Mouse (Mus musculus) adrenal gland, postnatal 14 days (tissue): ENCODE results near the gene Agxt. TPM values are rescaled to one million over a fixed set of nuclear protein-coding genes. Genes with fewer than 3 reads are reported as not detected.

Experiments used
- DNase-seq: peaks from one replicate; pipeline ENCODE4 v3.0.0; 2021; ENCODE audit warnings: mixed read lengths
- long read RNA-seq, 2 experiments: library from polyadenylated mRNA; stranded (forward); transcript quantifications; one replicate each; pipeline ENCODE4 v2.0.0; 2021
- total RNA-seq: library from RNA; stranded (reverse); gene quantifications from 2 replicates; pipeline ENCODE4 v1.2.3, GENCODE M21; 2021

The Agxt gene
- total RNA-seq, result 2.3 and 40.2 TPM in 2 replicates
- long read RNA-seq, experiment 1, partial matches to known transcripts, result 0 of 2 reads
- long read RNA-seq, experiment 1, other reads (novel, unspliced or antisense), result 0 of 2 reads
- long read RNA-seq, experiment 2, transcript Agxt-201 (11 exons, 1,553 nt), result major isoform, 62 of 70 reads
- long read RNA-seq, experiment 2, partial matches to known transcripts, result 7 of 70 reads
- long read RNA-seq, experiment 2, other reads (novel, unspliced or antisense), result 1 of 70 reads

- no peak for DNase-seq
Measured at GRCm38 (mm10) chr1:93135036-93135526, at the start of gene Agxt. Agxt (plus strand) TSS chr1:93135240.

- DNase-seq, result no peak
Measured at GRCm38 (mm10) chr1:93092582-93092981, 42.5 kb upstream of the Agxt start.

GRCm38 (mm10) chr1:93098956-93099355 lies 36.1 kb upstream of the Agxt start:
- peak; percentile 57 for DNase-seq

GRCm38 (mm10) chr1:93100243-93100575 lies 34.8 kb upstream of the Agxt start:
- peak; percentile 41 for DNase-seq

GRCm38 (mm10) chr1:93100576-93101491 lies 34.2 kb upstream of the Agxt start:
- peak; percentile 62 for DNase-seq

- DNase-seq, result peak; percentile 74
Measured at GRCm38 (mm10) chr1:93101571-93102061, 33.4 kb upstream of the Agxt start, which contains the start of gene Kif1a. Kif1a (minus strand) TSS chr1:93101951.

- no peak for DNase-seq
Measured at GRCm38 (mm10) chr1:93102700-93103099, 32.3 kb upstream of the Agxt start.

- DNase-seq, result peak; percentile 84
Measured at GRCm38 (mm10) chr1:93114713-93115463, 20.2 kb upstream of the Agxt start.

GRCm38 (mm10) chr1:93115471-93115870 lies 19.6 kb upstream of the Agxt start:
- no peak for DNase-seq

GRCm38 (mm10) chr1:93118816-93119215 lies 16.2 kb upstream of the Agxt start:
- no peak for DNase-seq

GRCm38 (mm10) chr1:93123179-93123854 lies 11.7 kb upstream of the Agxt start:
- no peak for DNase-seq

GRCm38 (mm10) chr1:93124066-93124465 lies 11.0 kb upstream of the Agxt start:
- DNase-seq, result peak; percentile 26

GRCm38 (mm10) chr1:93125256-93125655 lies 9.8 kb upstream of the Agxt start:
- no peak for DNase-seq

- no peak for DNase-seq
Measured at GRCm38 (mm10) chr1:93128209-93128608, 6.8 kb upstream of the Agxt start.

- DNase-seq, result peak; percentile 81
Measured at GRCm38 (mm10) chr1:93128710-93129349, 6.2 kb upstream of the Agxt start.

- no peak for DNase-seq
Measured at GRCm38 (mm10) chr1:93130242-93130983, 4.6 kb upstream of the Agxt start.

- DNase-seq, result no peak
Measured at GRCm38 (mm10) chr1:93132676-93133075, 2.4 kb upstream of the Agxt start.

- peak; percentile 37 for DNase-seq
Measured at GRCm38 (mm10) chr1:93138534-93138933, 3.5 kb downstream of the Agxt start.

GRCm38 (mm10) chr1:93139713-93140112 lies 4.7 kb downstream of the Agxt start:
- DNase-seq, result peak; percentile 29

- peak; percentile 59 for DNase-seq
Measured at GRCm38 (mm10) chr1:93142871-93143270, 7.8 kb downstream of the Agxt start.
